Mouse (Mus musculus) forebrain, embryonic 11.5 days (tissue): ENCODE measurements around the gene Xirp2. TPM values are rescaled to one million over a fixed set of nuclear protein-coding genes. Genes with fewer than 3 reads are reported as not detected.

Experiments
- ATAC-seq: fragments of 200-750 bp; cut with Nextera tagmentation; replicated peaks from 2 replicates; pipeline ENCODE4 v1.8.0; 2017; ENCODE audit warnings: moderate TSS enrichment; ENCODE audit not compliant: low FRiP score
- DNase-seq: peaks from one replicate; pipeline ENCODE4 v3.0.0-alpha.2; 2017; ENCODE audit warnings: low spot score
- H3K27ac ChIP-seq: fragments of 300-500 bp; sonication (generic); 2 replicates; pipeline ENCODE4 v1.5.1; 2014; ENCODE audit warnings: low read depth, low read length
- H3K27me3 ChIP-seq: fragments of 300-500 bp; sonication (generic); 2 replicates; pipeline ENCODE4 v1.6.1; 2014; ENCODE audit warnings: mild to moderate bottlenecking, low read length, mixed read lengths; ENCODE audit not compliant: control insufficient read depth, insufficient read depth
- H3K36me3 ChIP-seq: fragments of 300-500 bp; sonication (generic); 2 replicates; pipeline ENCODE4 v1.6.1; 2014; ENCODE audit warnings: mild to moderate bottlenecking, low read length, moderate library complexity, mixed read lengths; ENCODE audit not compliant: control insufficient read depth, insufficient read depth
- H3K4me1 ChIP-seq: fragments of 300-500 bp; sonication (generic); replicated peaks from 2 replicates; pipeline ENCODE4 v1.6.1; 2014; ENCODE audit warnings: low read length, mixed read lengths; ENCODE audit not compliant: control insufficient read depth, insufficient read depth
- H3K4me2 ChIP-seq: fragments of 300-500 bp; sonication (generic); 2 replicates; pipeline ENCODE4 v1.6.1; 2014; ENCODE audit warnings: low read depth, mild to moderate bottlenecking, low read length, moderate library complexity, mixed read lengths; ENCODE audit not compliant: severe bottlenecking
- H3K4me3 ChIP-seq: fragments of 300-500 bp; sonication (generic); 2 replicates; pipeline ENCODE4 v1.5.1; 2014; ENCODE audit warnings: low read depth, low read length
- H3K9ac ChIP-seq: fragments of 300-500 bp; sonication (generic); 2 replicates; pipeline ENCODE4 v1.6.1; 2014; ENCODE audit warnings: low read length
- H3K9me3 ChIP-seq: fragments of 300-500 bp; sonication (generic); 2 replicates; pipeline ENCODE4 v1.6.1; 2016; ENCODE audit warnings: low read length, mixed read lengths; ENCODE audit not compliant: control insufficient read depth
- WGBS: fragments of 180-500 bp; shearing (Covaris S2); extraction: QIAGEN DNeasy Blood & Tissue Kit; methylation state at CpG from one replicate; pipeline ENCODE4 v1.1.7; 2014; 5-methylcytosine and 5-hydroxymethylcytosine counted together
- polyA plus RNA-seq: library from polyadenylated mRNA; unstranded; fragments of >200 nt; fragmentation: Nextera tagmentation; extraction: Ambion mirVana; gene quantifications from 2 replicates; pipeline ENCODE4 v1.2.1, GENCODE M21; 2014

Xirp2 gene
- polyA plus RNA-seq, 1 experiment from 2014 or later, result not detected

- no peak for ATAC-seq
- no peaks in the 10 kb centered on the region for H3K9me3 ChIP-seq
- no peak overlapping the region for H3K27ac ChIP-seq
- no peaks in the 10 kb centered on the region for H3K36me3 ChIP-seq
- no peaks in the 10 kb centered on the region; the same call in 1 of the 2 replicates for H3K4me1 ChIP-seq
- H3K4me3 ChIP-seq, result peak overlapping the region; percentile 74
- no peak overlapping the region; the same call in 1 of the 2 replicates for H3K9ac ChIP-seq
- WGBS, result 11% methylated on average over 8 of the region's 8 CpGs
- no peak for DNase-seq
- H3K27me3 ChIP-seq, result no peaks in the 10 kb centered on the region
- peak overlapping the region; percentile 93 for H3K4me2 ChIP-seq
Observed at GRCm38 (mm10) chr2:67567141-67567680, 121.4 kb downstream of the Xirp2 start.

Other genes starting within 250 kb of the Xirp2 start
- gene Gm21830, start 32.3 kb upstream of the Xirp2 start, polyA plus RNA-seq, result not detected in 2 replicates
- not detected in 2 replicates for gene Gm26727, start 12.8 kb upstream of the Xirp2 start, polyA plus RNA-seq
- gene B3galt1, start 119.9 kb downstream of the Xirp2 start, polyA plus RNA-seq, result 13.4 and 14.0 TPM in 2 replicates